16 mouse cellular contexts compared by ENCODE assay signal in genomic region chr3:85117014-85117413, GRCm38 (mm10).
"Had no signal": no experiment of that assay in that cellular context is flagged by ENCODE, and none has a peak within 500 bp of the region (broad histone marks: within the 10 kb centered on the region; RNA-seq: fewer than 3 reads in every experiment).

No protein-coding gene starts in this region.

- DNase-seq: cerebellum, adult 2 months; cerebellum, adult 8-10 months; cerebellum, adult 9-10 months; cerebellum, adult 9-11 months; cerebellum, postnatal 10 days; cerebellum, postnatal 14 days; cerebellum, postnatal 25 days; cerebellum, postnatal 36 days; embryo, embryonic 11 days; forebrain, postnatal 0 days; gastrocnemius, adult 2 months; gastrocnemius, postnatal 10 days; gastrocnemius, postnatal 14 days; gastrocnemius, postnatal 25 days; gastrocnemius, postnatal 36 days; heart, adult 2 months had no signal
